Mouse (Mus musculus): ENCODE data around the gene Chic2.

DNA sequence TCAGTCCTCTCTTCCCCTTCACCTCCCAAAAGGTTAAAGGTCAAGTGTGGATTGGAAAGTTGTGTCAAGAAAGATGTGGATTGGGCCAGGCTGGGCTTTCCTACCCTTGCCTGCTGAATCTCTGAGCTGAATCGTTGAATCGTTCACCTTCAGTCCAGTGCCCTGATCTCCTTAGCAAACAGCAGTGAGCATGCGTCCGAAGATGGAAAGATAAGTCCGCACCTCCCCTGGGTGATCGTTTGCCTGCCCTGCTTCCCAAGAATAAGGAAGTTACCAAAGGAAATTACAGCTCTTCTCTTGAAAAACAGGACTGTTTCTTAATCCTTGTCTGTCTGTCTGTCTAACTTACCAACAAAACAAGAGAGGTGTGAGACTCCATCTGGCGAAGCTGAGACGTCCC lies 96.1 kb downstream of the Chic2 start:
- TF ChIP-seq CTCF (IDR thresholded peaks at IDR 0.05; ENCODE audit: extremely low read depth, insufficient read depth, insufficient read length, insufficient replicate concordance), result no peak
- TF ChIP-seq POLR2A (IDR thresholded peaks at IDR 0.05; ENCODE audit: low read depth, low read length), result no peak

Measured in spleen, adult 2 months (tissue).